Mouse (Mus musculus) heart, embryonic 16.5 days (tissue): ENCODE measurements around the gene Slc4a11. TPM values are rescaled to one million over a fixed set of nuclear protein-coding genes. Genes with fewer than 3 reads are reported as not detected.

Experiments
- polyA plus RNA-seq: library from polyadenylated mRNA; unstranded; fragments of >200 nt; fragmentation: Nextera tagmentation; extraction: Ambion mirVana; gene quantifications from 2 replicates; pipeline ENCODE4 v1.2.1, GENCODE M21; 2015

The Slc4a11 gene
- polyA plus RNA-seq, 1 experiment from 2014 or later: 0.34 TPM

Other genes with a start within 250 kb of the Slc4a11 start
- 70.5 and 71.8 TPM in 2 replicates for gene Ptpra, start 247.2 kb downstream of the Slc4a11 start, polyA plus RNA-seq
- 71.6 and 78.7 TPM in 2 replicates for gene Mrps26, start 133.8 kb downstream of the Slc4a11 start, polyA plus RNA-seq
- not detected in 2 replicates for gene Oxt, start 121.3 kb downstream of the Slc4a11 start, polyA plus RNA-seq
- gene Avp, start 115.0 kb downstream of the Slc4a11 start, polyA plus RNA-seq: 0.37 TPM in 1 of 2 replicates, not detected in the other
- 13.3 and 13.9 TPM in 2 replicates for gene Fastkd5, start 67.5 kb downstream of the Slc4a11 start, polyA plus RNA-seq
- 6.5 and 8.2 TPM in 2 replicates for gene Ubox5, start 67.5 kb downstream of the Slc4a11 start, polyA plus RNA-seq
- gene Lzts3, start 54.7 kb downstream of the Slc4a11 start, polyA plus RNA-seq: 2.0 and 2.4 TPM in 2 replicates
- gene Ddrgk1, start 32.9 kb downstream of the Slc4a11 start, polyA plus RNA-seq: 47.1 and 47.3 TPM in 2 replicates
- gene Itpa, start 29.9 kb downstream of the Slc4a11 start, polyA plus RNA-seq: 70.1 and 79.3 TPM in 2 replicates
- 51.5 and 55.4 TPM in 2 replicates for gene 4930402H24Rik, start 208.9 kb upstream of the Slc4a11 start, polyA plus RNA-seq
- 3.6 and 4.7 TPM in 2 replicates for gene Atrn, start 209.0 kb upstream of the Slc4a11 start, polyA plus RNA-seq